Mouse (Mus musculus) kidney, adult 2 months (tissue): ENCODE measurements at regions not wholly inside any gene's neighbourhood (a gene's known extent, or its start where the extent isn't known, plus 50 kb on each side); places are given as distances from the start of the nearest gene placed in this dataset.

Experiments
- CTCF ChIP-seq: fragments of 200-500 bp; conservative IDR thresholded peaks from 2 replicates; pipeline ENCODE4 v1.5.1; 2011; ENCODE audit warnings: low read depth, mild to moderate bottlenecking, control low read depth, low read length, moderate library complexity, mixed read lengths; ENCODE audit not compliant: insufficient read depth, insufficient read length
- POLR2A ChIP-seq: fragments of 200-500 bp; IDR thresholded peaks from one replicate; pipeline ENCODE4 v1.6.1; 2011; ENCODE audit warnings: low read depth, low read length, control low read depth

GRCm38 (mm10) chr15:13296967-13297366, 123.5 kb upstream of the Cdh6 start:
- TF ChIP-seq CTCF (no peak), POLR2A (no peak)
